Mouse (Mus musculus) embryonic facial prominence, embryonic 10.5 days (tissue): Measurements from ENCODE around the gene Polr2h. TPM values are rescaled to one million over a fixed set of nuclear protein-coding genes. Genes with fewer than 3 reads are reported as not detected.
"Not testable (repeated sequence)": the region's sequence is repeated elsewhere in the genome, so short reads cannot be mapped to it uniquely, and the experiment has no call there.

Experiments used
- DNase-seq: peaks from one replicate; pipeline ENCODE4 v3.0.0-alpha.2; 2017; ENCODE audit warnings: low spot score
- H3K27ac ChIP-seq: fragments of 300-500 bp; sonication (generic); replicated peaks from 2 replicates; pipeline ENCODE4 v1.5.1; 2016; ENCODE audit warnings: mild to moderate bottlenecking
- H3K27me3 ChIP-seq: fragments of 300-500 bp; sonication (generic); replicated peaks from 2 replicates; pipeline ENCODE4 v1.6.1; 2016; ENCODE audit warnings: low read depth, mild to moderate bottlenecking; ENCODE audit not compliant: poor library complexity, severe bottlenecking
- H3K36me3 ChIP-seq: fragments of 300-500 bp; sonication (generic); replicated peaks from 2 replicates; pipeline ENCODE4 v1.6.1; 2016; ENCODE audit warnings: mild to moderate bottlenecking, moderate library complexity
- H3K4me1 ChIP-seq: fragments of 300-500 bp; sonication (generic); 2 replicates; pipeline ENCODE4 v1.6.1; 2016
- H3K4me3 ChIP-seq: fragments of 300-500 bp; sonication (generic); 2 replicates; pipeline ENCODE4 v1.5.1; 2016; ENCODE audit warnings: mild to moderate bottlenecking, moderate library complexity
- H3K9me3 ChIP-seq: fragments of 300-500 bp; sonication (generic); 2 replicates; pipeline ENCODE4 v1.6.1; 2016; ENCODE audit warnings: mild to moderate bottlenecking
- whole genome bisulfite sequencing: fragments of 180-500 bp; shearing (Covaris S2); methylation state at CpG from one replicate; pipeline ENCODE4 v1.1.7; 2016; 5-methylcytosine and 5-hydroxymethylcytosine counted together
- polyA plus RNA-seq: library from polyadenylated mRNA; unstranded; fragments of >200 nt; fragmentation: Nextera tagmentation; extraction: Ambion mirVana; gene quantifications from 2 replicates; pipeline ENCODE4 v1.2.1, GENCODE M21; 2016

The Polr2h gene
- polyA plus RNA-seq: 151 and 153 TPM in 2 replicates

- H3K27me3 ChIP-seq: no peaks in the 10 kb centered on the region; the same call in 1 of the 2 replicates
- H3K4me3 ChIP-seq: peak within 1 kb of the TSS; percentile 77
- H3K4me1 ChIP-seq: peaks cover 53% of the 10 kb centered on the region
- peak within 1 kb of the TSS; percentile 93 for H3K27ac ChIP-seq
- no peaks in the 10 kb centered on the region for H3K9me3 ChIP-seq
- peaks cover 43% of the 10 kb centered on the region for H3K36me3 ChIP-seq
- WGBS: under 1% methylated on average over 62 of the region's 62 CpGs
- peak; percentile 96 for DNase-seq
Measured at GRCm38 (mm10) chr16:20717181-20717977, at the start of gene Polr2h, which contains the start of gene Clcn2. TSS of gene Polr2h (plus strand) at chr16:20717665. TSS of gene Clcn2 (minus strand) at chr16:20717746.

DNA sequence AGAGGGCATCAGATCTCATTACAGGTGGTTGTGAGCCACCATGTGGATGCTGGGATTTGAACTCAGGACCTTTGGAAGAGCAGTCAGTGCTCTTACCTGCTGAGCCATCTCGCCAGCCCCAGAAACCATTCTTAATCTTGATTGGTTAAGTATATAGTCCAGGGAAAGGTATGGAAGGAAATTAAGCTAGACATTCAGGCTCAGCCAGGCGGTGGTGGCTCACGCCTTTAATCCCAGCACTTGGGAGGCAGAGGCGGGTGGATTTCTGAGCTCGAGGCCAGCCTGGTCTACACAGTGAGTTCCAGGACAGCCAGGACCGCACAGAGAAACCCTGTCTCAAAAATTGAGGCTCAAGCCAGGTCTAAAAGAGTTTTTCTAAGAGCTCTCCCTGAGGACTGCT is 49.5 kb upstream of the Polr2h start, which contains the start of gene Eif4g1:
TSS of gene Eif4g1 (plus strand) at position 301 of the 400 bp plus-strand sequence.
- not testable (repeated sequence) for H3K4me3 ChIP-seq, H3K27me3 ChIP-seq, H3K27ac ChIP-seq, H3K9me3 ChIP-seq, DNase-seq, H3K4me1 ChIP-seq
- 97% methylated on average over 6 of the region's 6 CpGs for WGBS
- peaks cover 30% of the 10 kb centered on the region for H3K36me3 ChIP-seq

GRCm38 (mm10) chr16:20670291-20670690 is 47.2 kb upstream of the Polr2h start:
- peaks cover 24% of the 10 kb centered on the region for H3K36me3 ChIP-seq
- 88% methylated on average over 3 of the region's 3 CpGs for WGBS
- no peaks in the 10 kb centered on the region for H3K9me3 ChIP-seq
- peaks cover 23% of the 10 kb centered on the region for H3K4me1 ChIP-seq
- no peak overlapping the region for H3K27ac ChIP-seq
- H3K4me3 ChIP-seq: no peak overlapping the region
- DNase-seq: no peak
- H3K27me3 ChIP-seq: no peaks in the 10 kb centered on the region

- Histone ChIP-seq H3K27me3 (no peaks in the 10 kb centered on the region), H3K27ac (peak overlapping the region; percentile 98; the same call in 1 of the 2 replicates), H3K4me1 (peaks cover 26% of the 10 kb centered on the region), H3K36me3 (peaks cover 32% of the 10 kb centered on the region), H3K4me3 (peak overlapping the region; percentile 100), H3K9me3 (no peaks in the 10 kb centered on the region)
- 27% methylated on average over 6 of the region's 6 CpGs for WGBS
- DNase-seq: no peak
Measured at GRCm38 (mm10) chr16:20671886-20672285, 45.6 kb upstream of the Polr2h start.

DNA sequence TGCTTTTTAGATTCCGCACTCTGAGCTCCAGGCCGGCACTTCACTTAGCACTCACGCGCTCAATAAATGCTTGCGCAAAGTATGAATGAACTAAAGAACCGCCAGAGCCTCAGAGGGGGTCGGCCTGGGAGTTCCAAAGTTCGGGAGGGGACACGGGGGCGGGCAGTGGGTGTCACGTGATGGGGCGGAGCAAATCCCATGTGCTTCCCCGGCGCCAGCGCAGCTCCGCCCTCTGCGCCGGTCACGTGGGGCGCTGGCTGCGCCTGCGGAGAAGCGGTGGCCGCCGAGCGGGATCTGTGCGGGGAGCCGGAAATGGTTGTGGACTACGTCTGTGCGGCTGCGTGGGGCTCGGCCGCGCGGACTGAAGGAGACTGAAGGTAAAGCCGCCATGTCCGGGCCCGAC is 45.0 kb upstream of the Polr2h start:
- H3K27ac ChIP-seq: peak overlapping the region; percentile 98

DNA sequence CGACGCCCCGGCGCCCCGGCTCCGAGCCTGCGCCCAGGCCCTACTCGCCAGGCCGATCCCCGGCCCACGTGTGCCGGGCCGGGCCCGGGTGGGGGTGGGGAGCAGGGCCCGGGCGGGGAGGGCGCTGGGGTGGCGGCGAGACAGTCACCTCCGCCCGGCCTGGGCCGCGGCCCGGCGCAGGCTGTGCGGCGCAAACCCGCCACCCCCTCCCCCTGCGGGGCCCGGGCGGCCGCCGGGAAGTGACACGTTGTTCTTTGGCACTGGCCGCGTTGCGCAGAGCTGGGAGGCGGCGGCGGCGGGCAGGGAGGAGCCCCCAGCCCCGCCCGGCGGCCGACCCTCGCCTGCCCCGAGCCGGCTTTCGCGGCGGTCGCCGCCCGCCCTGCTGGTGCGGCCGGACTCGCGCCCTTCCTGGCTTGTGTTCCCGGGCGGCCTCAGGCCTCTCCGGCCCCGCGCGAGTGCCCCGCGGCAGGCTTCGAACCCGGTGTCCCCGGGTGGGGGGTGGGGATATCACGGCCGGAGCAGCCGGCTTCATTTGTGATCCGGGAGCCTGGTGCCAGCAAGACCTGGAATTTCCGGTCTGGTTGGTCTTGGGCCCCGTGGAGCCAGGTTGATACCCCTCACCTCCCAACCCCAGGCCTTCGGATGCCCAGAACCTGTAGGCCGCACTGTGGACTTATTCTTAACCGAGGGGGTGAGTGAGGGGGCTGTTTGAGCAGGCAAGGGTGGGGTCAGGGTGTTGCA is 44.3 kb upstream of the Polr2h start:
- peak overlapping the region; percentile 100 for H3K4me3 ChIP-seq
- H3K27me3 ChIP-seq: no peaks in the 10 kb centered on the region
- H3K9me3 ChIP-seq: no peaks in the 10 kb centered on the region
- H3K27ac ChIP-seq: peak overlapping the region; percentile 98
- DNase-seq: no peak
- H3K4me1 ChIP-seq: peaks cover 26% of the 10 kb centered on the region
- H3K36me3 ChIP-seq: peaks cover 45% of the 10 kb centered on the region
- WGBS: under 1% methylated on average over 78 of the region's 78 CpGs

More for the DNA sequence above, 45.0 kb upstream of the Polr2h start:
- H3K4me1 ChIP-seq: peaks cover 26% of the 10 kb centered on the region
- peaks cover 38% of the 10 kb centered on the region for H3K36me3 ChIP-seq
- peak overlapping the region; percentile 100 for H3K4me3 ChIP-seq
- under 1% methylated on average over 38 of the region's 38 CpGs for WGBS
- H3K27me3 ChIP-seq: no peaks in the 10 kb centered on the region
- no peaks in the 10 kb centered on the region for H3K9me3 ChIP-seq
- peak; percentile 97 for DNase-seq

GRCm38 (mm10) chr16:20673706-20674303 is 43.7 kb upstream of the Polr2h start:
- peak; percentile 43 for DNase-seq
- Histone ChIP-seq H3K9me3 (no peaks in the 10 kb centered on the region), H3K27me3 (no peaks in the 10 kb centered on the region), H3K36me3 (peaks cover 51% of the 10 kb centered on the region), H3K4me3 (peak overlapping the region; percentile 100), H3K4me1 (peaks cover 26% of the 10 kb centered on the region), H3K27ac (peak overlapping the region; percentile 98)
- WGBS: 12% methylated on average over 14 of the region's 14 CpGs

DNA sequence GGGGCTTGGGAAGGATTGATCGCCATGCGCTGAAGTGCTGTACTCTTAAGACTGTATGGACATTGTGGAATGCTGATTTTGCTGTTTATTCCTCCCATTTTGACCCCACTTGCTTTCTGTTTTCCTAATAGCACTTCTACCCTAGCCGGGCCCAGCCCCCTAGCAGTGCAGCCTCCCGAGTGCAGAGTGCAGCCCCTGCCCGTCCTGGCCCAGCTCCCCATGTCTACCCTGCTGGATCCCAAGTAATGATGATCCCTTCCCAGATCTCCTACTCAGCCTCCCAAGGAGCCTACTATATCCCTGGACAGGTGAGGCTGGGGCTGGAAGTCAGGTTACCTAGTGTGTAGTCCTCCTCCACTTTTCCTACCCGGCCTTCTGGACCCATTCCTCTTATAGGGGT is 42.3 kb upstream of the Polr2h start:
- Histone ChIP-seq H3K9me3 (no peaks in the 10 kb centered on the region), H3K27ac (no peak overlapping the region), H3K27me3 (no peaks in the 10 kb centered on the region), H3K4me1 (peaks cover 26% of the 10 kb centered on the region), H3K4me3 (peak overlapping the region; percentile 100), H3K36me3 (peaks cover 65% of the 10 kb centered on the region)
- WGBS: 90% methylated on average over 6 of the region's 6 CpGs
- no peak for DNase-seq

DNA sequence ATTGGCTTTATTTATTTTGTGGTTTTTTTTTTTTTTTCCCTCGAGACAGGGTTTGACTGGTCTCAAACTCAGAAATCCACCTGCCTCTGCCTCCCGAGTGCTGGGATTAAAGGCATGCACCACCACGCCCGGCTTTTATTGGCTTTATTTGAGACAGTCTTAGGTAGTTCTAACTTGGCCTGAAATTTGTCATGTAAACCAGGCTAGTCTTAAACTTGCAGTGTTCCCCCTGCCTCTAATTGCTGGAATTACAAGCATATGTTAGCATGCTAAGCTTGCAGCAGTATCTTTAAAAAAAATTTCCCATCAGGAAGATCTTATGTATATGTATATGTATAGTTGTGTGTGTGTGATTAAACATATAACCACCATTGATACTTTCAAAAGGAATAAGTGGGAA is 40.8 kb upstream of the Polr2h start:
- H3K4me1 ChIP-seq: peaks cover 25% of the 10 kb centered on the region
- peaks cover 80% of the 10 kb centered on the region for H3K36me3 ChIP-seq
- no peak for DNase-seq

DNA sequence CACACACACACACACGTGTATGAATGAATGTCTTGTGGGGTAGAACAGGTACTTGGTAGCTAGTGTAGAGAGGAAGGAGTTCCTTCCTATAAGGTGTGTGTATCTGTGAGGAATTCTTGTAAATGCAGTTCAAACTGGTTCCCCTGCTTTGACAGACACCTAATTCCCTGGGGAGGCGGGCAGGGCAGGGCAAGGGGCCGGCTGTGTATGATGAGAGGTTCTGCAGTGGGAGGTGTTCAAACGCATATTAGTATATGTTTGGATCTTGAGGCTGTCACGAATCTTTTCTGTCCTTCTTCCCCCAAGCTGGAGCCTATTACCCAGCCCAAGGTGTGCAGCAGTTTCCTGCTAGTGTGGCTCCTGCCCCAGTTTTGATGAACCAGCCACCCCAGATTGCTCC is 40.1 kb upstream of the Polr2h start:
- no peak for DNase-seq
- peaks cover 87% of the 10 kb centered on the region for H3K36me3 ChIP-seq
- 88% methylated on average over 5 of the region's 5 CpGs for WGBS

More for the DNA sequence above, 40.8 kb upstream of the Polr2h start:
- no peak overlapping the region for H3K27ac ChIP-seq
- no peaks in the 10 kb centered on the region for H3K27me3 ChIP-seq
- no peak overlapping the region for H3K4me3 ChIP-seq
- WGBS: 90% methylated on average over 4 of the region's 4 CpGs
- H3K9me3 ChIP-seq: no peaks in the 10 kb centered on the region

DNA sequence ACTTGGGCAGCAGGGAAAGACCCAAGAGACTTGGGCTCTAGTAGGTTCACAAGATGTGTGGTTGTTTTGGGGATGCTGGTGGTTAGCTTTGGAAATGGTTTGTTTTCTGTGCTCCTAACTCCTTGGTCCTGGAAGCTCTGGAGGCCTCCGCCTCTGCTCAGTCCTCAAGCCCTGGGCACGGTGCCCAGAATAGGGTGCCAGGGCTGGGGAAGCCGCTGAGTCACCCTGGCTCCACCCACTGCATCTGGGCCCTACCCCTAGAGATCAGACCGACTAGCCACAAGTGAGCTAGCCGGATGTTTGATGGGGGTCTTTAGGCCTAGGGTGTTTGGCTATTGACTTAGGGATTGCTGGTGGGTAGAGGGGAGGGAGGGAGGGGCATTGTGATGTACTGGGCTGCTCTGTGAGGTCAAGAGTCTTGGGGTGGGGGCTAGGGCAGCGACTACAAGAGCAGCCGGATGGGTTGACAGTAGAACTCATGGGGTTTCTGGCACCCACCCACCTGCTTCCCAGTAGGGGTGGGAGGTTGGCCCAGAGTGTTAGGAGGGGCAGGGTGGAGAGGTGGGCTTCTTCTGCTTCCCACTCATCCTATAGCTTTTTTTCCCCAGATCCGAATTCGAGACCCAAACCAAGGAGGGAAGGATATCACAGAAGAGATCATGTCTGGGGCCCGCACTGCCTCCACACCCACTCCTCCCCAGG is 39.3 kb upstream of the Polr2h start:
- no peak for DNase-seq
- peaks cover 94% of the 10 kb centered on the region for H3K36me3 ChIP-seq
- no peak overlapping the region for H3K4me3 ChIP-seq
- H3K9me3 ChIP-seq: no peaks in the 10 kb centered on the region
- WGBS: 89% methylated on average over 10 of the region's 10 CpGs
- no peaks in the 10 kb centered on the region for H3K27me3 ChIP-seq
- no peak overlapping the region for H3K27ac ChIP-seq
- peaks cover 21% of the 10 kb centered on the region for H3K4me1 ChIP-seq

More for the DNA sequence above, 40.1 kb upstream of the Polr2h start:
- H3K4me1 ChIP-seq: peaks cover 21% of the 10 kb centered on the region
- no peak overlapping the region for H3K27ac ChIP-seq
- H3K9me3 ChIP-seq: no peaks in the 10 kb centered on the region
- H3K27me3 ChIP-seq: no peaks in the 10 kb centered on the region
- H3K4me3 ChIP-seq: no peak overlapping the region

DNA sequence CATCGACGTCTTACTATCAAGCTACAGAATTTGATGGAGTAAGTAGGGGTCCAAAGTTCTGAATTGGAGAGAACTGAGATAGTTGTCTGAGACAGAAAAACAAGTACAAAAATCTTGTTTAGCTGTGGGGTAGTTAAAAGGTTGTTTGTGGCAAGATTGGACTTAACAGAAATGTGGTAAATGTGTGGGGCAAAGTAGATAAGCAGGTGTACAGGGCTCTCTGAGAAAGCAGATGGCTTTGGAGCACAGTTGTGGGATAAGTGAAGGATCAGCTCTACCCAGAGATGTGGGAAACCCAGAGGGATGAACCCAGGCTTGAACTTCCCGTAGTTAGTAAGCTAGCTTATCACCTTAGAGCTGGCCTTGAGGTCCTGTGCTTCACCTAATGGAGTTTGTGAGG is 26.7 kb upstream of the Polr2h start:
- DNase-seq: no peak
- Histone ChIP-seq H3K27me3 (peaks cover 18% of the 10 kb centered on the region), H3K9me3 (no peaks in the 10 kb centered on the region), H3K4me3 (no peak overlapping the region), H3K4me1 (peaks cover 30% of the 10 kb centered on the region), H3K27ac (no peak overlapping the region), H3K36me3 (peaks cover 70% of the 10 kb centered on the region)
- WGBS: 92% methylated on average over 3 of the region's 3 CpGs
